Mouse (Mus musculus) ES-E14 (cell line): ENCODE measurements around the gene Iqschfp. TPM values are rescaled to one million over a fixed set of nuclear protein-coding genes. Genes with fewer than 3 reads are reported as not detected.
A peak's percentile ranks its signal among the peaks of the same experiment; 100 is the strongest.

Experiments
- DNase-seq: peaks from one replicate; pipeline ENCODE4 v3.0.0-alpha.2; 2013; ENCODE audit warnings: low read depth, low spot score
- H3K27ac ChIP-seq: 2 replicates; pipeline ENCODE4 v1.5.1; 2012; ENCODE audit warnings: low read depth, mild to moderate bottlenecking, low read length, moderate library complexity, mixed read lengths; ENCODE audit not compliant: poor library complexity, insufficient read depth, severe bottlenecking
- H3K36me3 ChIP-seq: 2 replicates; pipeline ENCODE4 v1.6.1; 2012; ENCODE audit warnings: mild to moderate bottlenecking, low read length, moderate library complexity, mixed read lengths; ENCODE audit not compliant: control insufficient read depth, poor library complexity, insufficient read depth, severe bottlenecking
- H3K4me1 ChIP-seq, 2 experiments: fragments of 150-350 bp in 1 of 2; sonication (generic) in 1 of 2; 2 replicates each; pipeline ENCODE4 v1.6.1; 2012; ENCODE audit warnings: low read length in 2 of 2, mild to moderate bottlenecking in 1 of 2, mixed read lengths in 1 of 2; ENCODE audit not compliant: control insufficient read depth in 2 of 2, insufficient read depth in 2 of 2, poor library complexity in 1 of 2
- H3K4me3 ChIP-seq, 2 experiments: fragments of 150-350 bp in 1 of 2; sonication (generic) in 1 of 2; 2 replicates each; pipeline ENCODE4 v1.5.1; 2012; ENCODE audit warnings: low read length in 2 of 2, low read depth in 1 of 2, mild to moderate bottlenecking in 1 of 2, mixed read lengths in 1 of 2; ENCODE audit not compliant: insufficient read depth in 1 of 2, poor library complexity in 1 of 2, severe bottlenecking in 1 of 2
- H3K9ac ChIP-seq: 2 replicates; pipeline ENCODE4 v1.6.1; 2012; ENCODE audit warnings: low read depth, mild to moderate bottlenecking, low read length, mixed read lengths; ENCODE audit not compliant: poor library complexity, insufficient read depth, severe bottlenecking
- H3K9me3 ChIP-seq: fragments of 150-350 bp; sonication (generic); 2 replicates; pipeline ENCODE4 v1.6.1; 2012; ENCODE audit warnings: low read depth, mild to moderate bottlenecking, low read length; ENCODE audit not compliant: control insufficient read depth, insufficient read depth
- CHD2 ChIP-seq: IDR thresholded peaks from 2 replicates; pipeline ENCODE4 v1.6.1; 2014; ENCODE audit warnings: mild to moderate bottlenecking, low read depth, low read length, inconsistent platforms
- HCFC1 ChIP-seq: IDR thresholded peaks from 2 replicates; pipeline ENCODE4 v1.6.1; 2012; ENCODE audit warnings: low read length, inconsistent platforms, borderline replicate concordance; ENCODE audit not compliant: insufficient read depth
- MAFK ChIP-seq: IDR thresholded peaks from 2 replicates; pipeline ENCODE4 v1.6.1; 2014; ENCODE audit warnings: mild to moderate bottlenecking, low read depth, low read length, inconsistent platforms; ENCODE audit not compliant: insufficient read depth
- ZC3H11A ChIP-seq: IDR thresholded peaks from 2 replicates; pipeline ENCODE4 v1.6.1; 2012; ENCODE audit warnings: low read depth, mild to moderate bottlenecking, inconsistent platforms, low read length, borderline replicate concordance
- ZNF384 ChIP-seq: IDR thresholded peaks from 2 replicates; pipeline ENCODE4 v1.6.1; 2012; ENCODE audit warnings: low read depth, low read length, inconsistent platforms
- in situ Hi-C, 2 experiments: fragments of 600-800 bp; cut with MboI; formaldehyde crosslinking; loops; one replicate each; pipeline ENCODE4 v1.15.1; 2025; ENCODE audit warnings: low sequenced_read_pairs in 2 of 2, inconsistent platforms in 1 of 2; ENCODE audit not compliant: unreplicated experiment in 2 of 2
- total RNA-seq: library from RNA; depleted of rRNA; stranded (reverse); fragments of 300-350 nt; gene quantifications from 2 replicates; pipeline ENCODE4 v1.2.3, GENCODE M21; 2012

Iqschfp gene
- total RNA-seq, 1 experiment: not detected

GRCm38 (mm10) chr3:68160175-68160574 lies 268.1 kb downstream of the Iqschfp start:
- Histone ChIP-seq H3K4me3 (no peak overlapping the region), H3K36me3 (no peaks in the 10 kb centered on the region), H3K4me1 (no peaks in the 10 kb centered on the region), H3K9ac (no peak overlapping the region), H3K9me3 (no peaks in the 10 kb centered on the region), H3K27ac (no peak overlapping the region)
- no peak for TF ChIP-seq MAFK
- TF ChIP-seq HCFC1: no peak
- no peak for TF ChIP-seq CHD2
- no peak for TF ChIP-seq ZNF384
- TF ChIP-seq ZC3H11A: no peak
- in situ Hi-C loops: no loop called here
- no peak for DNase-seq

DNA sequence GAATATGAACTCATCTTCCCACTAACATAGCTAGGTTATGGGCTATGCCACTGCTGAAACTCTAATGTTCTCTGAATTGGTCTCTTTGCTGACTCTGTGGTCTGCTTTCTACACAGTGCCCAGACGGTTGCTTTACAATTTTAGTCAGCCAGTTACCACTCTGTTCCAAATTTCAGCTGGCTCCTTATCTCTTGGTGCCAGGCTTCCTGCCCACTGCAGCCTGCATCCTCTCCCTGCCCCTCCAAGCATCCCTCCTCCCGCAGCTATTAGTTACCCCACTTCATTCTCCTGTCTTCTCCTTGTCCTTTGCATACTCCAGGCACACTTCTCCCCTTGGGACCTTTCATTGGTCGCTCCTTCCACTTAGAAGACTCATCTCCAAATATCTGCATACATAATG lies 268.7 kb downstream of the Iqschfp start:
- Histone ChIP-seq H3K4me3 (no peak overlapping the region), H3K36me3 (no peaks in the 10 kb centered on the region), H3K4me1 (no peaks in the 10 kb centered on the region), H3K27ac (no peak overlapping the region), H3K9ac (no peak overlapping the region), H3K9me3 (no peaks in the 10 kb centered on the region)
- DNase-seq: no peak
- TF ChIP-seq MAFK: no peak
- in situ Hi-C loops: no loop called here

GRCm38 (mm10) chr3:68178248-68178647 lies 286.2 kb downstream of the Iqschfp start:
- no peak overlapping the region for H3K9ac ChIP-seq
- H3K27ac ChIP-seq: no peak overlapping the region
- H3K4me1 ChIP-seq: no peaks in the 10 kb centered on the region
- H3K36me3 ChIP-seq: no peaks in the 10 kb centered on the region
- in situ Hi-C loops: no loop called here
- TF ChIP-seq ZNF384 (no peak), MAFK (no peak), CHD2 (no peak), ZC3H11A (no peak), HCFC1 (no peak)
- no peak for DNase-seq
- no peak overlapping the region for H3K4me3 ChIP-seq
- H3K9me3 ChIP-seq: no peaks in the 10 kb centered on the region

- in situ Hi-C loops: no loop called here
- Histone ChIP-seq H3K9me3 (no peaks in the 10 kb centered on the region), H3K27ac (no peak overlapping the region), H3K9ac (no peak overlapping the region), H3K36me3 (no peaks in the 10 kb centered on the region), H3K4me1 (no peaks in the 10 kb centered on the region), H3K4me3 (no peak overlapping the region)
- peak; percentile 3 for DNase-seq
- no peak for TF ChIP-seq MAFK
- TF ChIP-seq CHD2: no peak
- no peak for TF ChIP-seq HCFC1
- TF ChIP-seq ZC3H11A: no peak
- TF ChIP-seq ZNF384: no peak
These were observed 295.4 kb downstream of the Iqschfp start for GRCm38 (mm10) chr3:68187471-68187870.

DNA sequence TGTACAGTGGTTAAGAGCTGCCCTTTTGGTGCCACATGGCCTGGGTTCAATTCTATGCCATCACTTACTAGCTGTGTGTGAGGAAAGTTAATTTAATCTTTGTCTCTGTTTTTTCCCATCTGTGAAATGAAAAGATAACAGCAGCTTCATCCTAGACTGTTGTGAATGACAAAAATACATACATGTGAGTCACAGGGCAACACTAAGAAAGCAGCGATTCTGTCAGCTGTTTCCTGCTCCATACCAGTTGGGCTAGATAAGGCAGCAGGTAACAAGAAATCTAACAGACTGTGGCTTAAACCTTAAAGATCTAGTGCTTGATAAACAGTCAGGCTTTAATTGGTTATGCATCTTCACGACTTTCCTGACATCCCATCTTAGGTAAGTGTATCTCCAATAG lies 297.1 kb downstream of the Iqschfp start:
- H3K9ac ChIP-seq: no peak overlapping the region
- H3K36me3 ChIP-seq: no peaks in the 10 kb centered on the region
- no peak for TF ChIP-seq MAFK
- no peak for TF ChIP-seq CHD2
- H3K27ac ChIP-seq: no peak overlapping the region
- no peaks in the 10 kb centered on the region for H3K9me3 ChIP-seq
- H3K4me3 ChIP-seq: no peak overlapping the region
- in situ Hi-C loops: no loop called here
- no peak for DNase-seq
- no peaks in the 10 kb centered on the region for H3K4me1 ChIP-seq
